Mouse (Mus musculus) heart, adult 10 weeks (tissue): ENCODE results near the gene Lzic. TPM values are rescaled to one million over a fixed set of nuclear protein-coding genes. Genes with fewer than 3 reads are reported as not detected.

Experiments used
- polyA plus RNA-seq: library from polyadenylated mRNA; stranded (reverse); fragments of 350-450 nt; fragmentation: Illumina TruSeq; extraction: RNeasy Lipid Tissue Mini Kit (QIAGEN cat#74804); gene quantifications from one replicate; pipeline ENCODE4 v1.2.3, GENCODE M21; 2014; ENCODE audit warnings: low read depth, low replicate concordance

The Lzic gene
- polyA plus RNA-seq, result 40.7 TPM

GRCm38 (mm10) chr4:149485053-149485824 is at the start of gene Lzic, which contains the start of gene Nmnat1:
TSS of gene Lzic (plus strand) at chr4:149485229.
TSS of gene Nmnat1 (minus strand) at chr4:149485202.

GRCm38 (mm10) chr4:149454879-149455278 is 30.1 kb upstream of the Lzic start, which contains the start of gene Rbp7:
TSS of gene Rbp7 (minus strand) at chr4:149454978.

GRCm38 (mm10) chr4:149477078-149477477 is 8.0 kb upstream of the Lzic start, which contains the start of gene Tmem274:
TSS of gene Tmem274 (plus strand) at chr4:149477378.

DNA sequence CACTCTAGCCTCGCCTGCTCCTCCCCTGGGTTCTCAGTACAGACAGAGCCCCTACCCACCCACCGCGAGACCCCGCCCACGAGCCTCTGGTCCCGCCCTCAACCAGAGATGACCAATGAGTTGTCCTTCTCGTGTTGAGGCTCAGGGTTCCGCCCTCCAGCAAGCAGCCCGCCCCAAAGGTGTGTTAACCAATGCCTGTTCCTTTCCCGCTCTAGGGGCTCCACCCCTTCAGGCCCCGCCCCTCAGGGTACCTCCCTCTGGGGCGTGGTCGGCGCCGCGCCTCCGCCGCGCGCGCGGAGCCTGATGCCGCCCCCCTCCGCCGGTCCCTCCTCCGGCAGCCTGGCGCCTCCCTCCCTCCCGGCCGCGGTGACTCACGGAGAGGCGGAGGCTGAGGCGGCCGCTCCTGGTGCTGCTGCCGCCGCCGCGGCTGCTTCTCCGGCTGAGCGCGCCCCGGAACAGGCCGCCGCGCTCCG is 32.9 kb downstream of the Lzic start, which contains the start of gene Ctnnbip1:
Ctnnbip1 (plus strand) TSS at position 369 of the 473 bp plus-strand sequence.

Other genes starting within 250 kb of the Lzic start
- 86.7 TPM for gene Kif1b, start 177.5 kb upstream of the Lzic start, polyA plus RNA-seq
- gene Ube4b, start 58.5 kb upstream of the Lzic start, polyA plus RNA-seq, result 37.9 TPM
- gene Rbp7, start 30.3 kb upstream of the Lzic start, polyA plus RNA-seq, result 26.2 TPM
- not detected for gene Tmem274, start 7.9 kb upstream of the Lzic start, polyA plus RNA-seq
- 32.1 TPM for gene Nmnat1, start within 50 bp of the Lzic start, polyA plus RNA-seq
- 20.2 TPM for gene Ctnnbip1, start 33.0 kb downstream of the Lzic start, polyA plus RNA-seq
- gene Clstn1, start 101.2 kb downstream of the Lzic start, polyA plus RNA-seq, result 48.0 TPM
- 2.7 TPM for gene Pik3cd, start 217.3 kb downstream of the Lzic start, polyA plus RNA-seq